Mouse (Mus musculus): ENCODE data around the gene Ddx46.

The Ddx46 gene

GRCm38 (mm10) chr13:55721516-55721915 is 86.7 kb downstream of the Ddx46 start:
- DNase-seq (ENCODE audit: low spot score in 2 of 2) = no peak

GRCm38 (mm10) chr13:55721995-55722394 is 87.2 kb downstream of the Ddx46 start:
- no peak for DNase-seq (ENCODE audit: low spot score in 2 of 2)

- no peak for DNase-seq (ENCODE audit: low spot score in 2 of 2)
Observed at GRCm38 (mm10) chr13:55726598-55727119, 91.8 kb downstream of the Ddx46 start.

- DNase-seq (ENCODE audit: low spot score in 2 of 2) = peak; percentile 65 to 68
Observed at GRCm38 (mm10) chr13:55727120-55727838, 92.5 kb downstream of the Ddx46 start, which contains the start of gene Pcbd2. Gene Pcbd2, plus strand, starts transcription at chr13:55727368.

GRCm38 (mm10) chr13:55727839-55728238 is 93.0 kb downstream of the Ddx46 start:
- peak; percentile 34 to 42 for DNase-seq (ENCODE audit: low spot score in 2 of 2)

GRCm38 (mm10) chr13:55730716-55731115 is 95.9 kb downstream of the Ddx46 start:
- no peak for DNase-seq (ENCODE audit: low spot score in 2 of 2)

Data from frontal cortex, postnatal 25 days (tissue).